Mouse (Mus musculus): ENCODE measurements around the gene Tmem164. TPM values are rescaled to one million over a fixed set of nuclear protein-coding genes. Genes with fewer than 3 reads are reported as not detected.

Tmem164 gene
- polyA plus RNA-seq, 1 experiment from 2014 or later = 53.4 TPM

DNA sequence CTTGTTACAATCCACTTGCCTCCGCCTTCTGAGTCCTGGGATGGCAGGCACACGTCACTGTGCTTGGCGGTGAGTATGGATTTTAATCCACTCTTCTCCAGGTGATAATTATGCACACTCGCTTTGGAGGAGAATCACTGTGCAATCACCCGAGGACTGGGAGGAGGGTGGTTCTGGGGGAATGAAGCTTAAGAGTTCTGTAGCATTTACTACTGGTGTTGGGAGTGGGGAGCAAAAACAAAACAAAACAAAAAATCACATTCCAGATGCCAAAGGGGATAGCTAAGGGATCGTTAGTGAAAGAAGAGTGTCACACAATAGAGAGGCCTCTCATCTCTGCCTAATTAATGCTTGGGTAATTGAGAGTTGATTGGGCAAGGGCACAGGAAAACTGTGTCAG, 46.6 kb downstream of the Tmem164 start:
- no peaks in the 10 kb centered on the region for H3K36me3 ChIP-seq
- no peak overlapping the region for H3K27ac ChIP-seq (replicated peaks)
- no peak overlapping the region for H3K4me3 ChIP-seq
- 74% methylated on average over 6 of the region's 6 CpGs for WGBS
- peaks cover 98% of the 10 kb centered on the region for H3K27me3 ChIP-seq (ENCODE audit: low read depth, poor library complexity, severe bottlenecking)
- peaks cover 19% of the 10 kb centered on the region for H3K4me1 ChIP-seq
- no peaks in the 10 kb centered on the region for H3K9me3 ChIP-seq (replicated peaks)
- DNase-seq (ENCODE audit: low spot score) = no peak

GRCm38 (mm10) chrX:142729040-142729439, 47.8 kb downstream of the Tmem164 start:
- Histone ChIP-seq H3K9me3 (replicated peaks) (no peaks in the 10 kb centered on the region), H3K36me3 (no peaks in the 10 kb centered on the region), H3K4me1 (peaks cover 19% of the 10 kb centered on the region), H3K27me3 (ENCODE audit: low read depth, poor library complexity, severe bottlenecking) (peaks cover 98% of the 10 kb centered on the region), H3K27ac (replicated peaks) (no peak overlapping the region), H3K4me3 (no peak overlapping the region)
- DNase-seq (ENCODE audit: low spot score) = no peak
- WGBS = 96% methylated on average over 1 of the region's 1 CpGs

- Histone ChIP-seq H3K27me3 (ENCODE audit: low read depth, poor library complexity, severe bottlenecking) (peaks cover 98% of the 10 kb centered on the region), H3K4me1 (peaks cover 19% of the 10 kb centered on the region), H3K9me3 (replicated peaks) (no peaks in the 10 kb centered on the region), H3K27ac (replicated peaks) (no peak overlapping the region), H3K4me3 (no peak overlapping the region), H3K36me3 (0 out of 2 replicates have a peak, but pooled peaks cover under 1% of the 10 kb centered on the region)
- 79% methylated on average over 2 of the region's 2 CpGs for WGBS
- no peak for DNase-seq (ENCODE audit: low spot score)
These were observed 48.3 kb downstream of the Tmem164 start for GRCm38 (mm10) chrX:142729482-142729881.

DNA sequence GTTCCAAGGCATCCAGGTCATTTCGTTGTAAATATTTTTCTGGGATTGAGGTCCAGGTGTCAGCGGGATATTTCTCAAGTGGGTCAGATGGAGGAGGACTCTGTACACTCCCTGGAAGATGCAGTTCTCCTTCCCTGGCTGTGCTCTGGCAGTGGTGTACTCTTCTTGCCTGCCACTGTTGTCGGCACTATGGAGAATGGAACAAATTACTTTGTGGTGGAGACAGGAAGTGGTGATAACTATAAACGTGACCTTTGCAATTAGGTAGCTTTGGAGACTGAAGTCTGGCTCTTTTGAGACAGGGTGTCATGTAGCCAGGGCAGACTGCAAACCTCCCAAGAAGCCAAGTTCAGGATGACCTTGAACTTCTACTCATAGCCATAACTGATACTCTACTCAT, 55.9 kb downstream of the Tmem164 start:
- WGBS = 86% methylated on average over 4 of the region's 4 CpGs

GRCm38 (mm10) chrX:142737719-142738118, 56.5 kb downstream of the Tmem164 start:
- no peak overlapping the region for H3K27ac ChIP-seq (replicated peaks)
- no peaks in the 10 kb centered on the region for H3K4me1 ChIP-seq
- 0 out of 2 replicates have a peak, but pooled peaks cover 2% of the 10 kb centered on the region for H3K36me3 ChIP-seq
- DNase-seq (ENCODE audit: low spot score) = no peak
- H3K4me3 ChIP-seq = no peak overlapping the region
- no peaks in the 10 kb centered on the region for H3K9me3 ChIP-seq (replicated peaks)
- 84% methylated on average over 6 of the region's 6 CpGs for WGBS
- H3K27me3 ChIP-seq (ENCODE audit: low read depth, poor library complexity, severe bottlenecking) = peaks cover 82% of the 10 kb centered on the region

More for the DNA sequence above, 55.9 kb downstream of the Tmem164 start:
- no peak overlapping the region for H3K4me3 ChIP-seq
- peaks cover 5% of the 10 kb centered on the region for H3K4me1 ChIP-seq
- H3K27ac ChIP-seq (replicated peaks) = no peak overlapping the region
- DNase-seq (ENCODE audit: low spot score) = no peak
- H3K9me3 ChIP-seq (replicated peaks) = no peaks in the 10 kb centered on the region
- peaks cover 88% of the 10 kb centered on the region for H3K27me3 ChIP-seq (ENCODE audit: low read depth, poor library complexity, severe bottlenecking)
- 0 out of 2 replicates have a peak, but pooled peaks cover 2% of the 10 kb centered on the region for H3K36me3 ChIP-seq

DNA sequence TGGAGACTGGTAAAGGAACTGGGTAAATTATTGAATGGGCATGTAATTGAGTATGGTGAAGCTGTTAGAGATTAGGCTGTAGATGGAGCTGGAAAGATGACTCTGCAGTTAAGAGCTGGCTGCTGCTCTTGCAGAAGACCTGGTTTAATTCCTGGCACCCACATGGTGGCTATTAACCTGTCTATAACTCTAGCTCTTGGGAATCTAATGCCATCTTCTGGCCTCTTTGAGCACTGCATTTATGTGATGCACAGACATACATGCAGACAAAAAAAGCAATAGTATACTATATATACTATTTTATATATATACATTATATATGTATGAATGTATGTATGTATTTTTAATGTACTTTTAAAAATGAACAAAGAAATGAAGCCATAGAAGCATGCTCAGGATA, 66.2 kb downstream of the Tmem164 start:
- H3K27me3 ChIP-seq (ENCODE audit: low read depth, poor library complexity, severe bottlenecking) = peaks cover 63% of the 10 kb centered on the region

DNA sequence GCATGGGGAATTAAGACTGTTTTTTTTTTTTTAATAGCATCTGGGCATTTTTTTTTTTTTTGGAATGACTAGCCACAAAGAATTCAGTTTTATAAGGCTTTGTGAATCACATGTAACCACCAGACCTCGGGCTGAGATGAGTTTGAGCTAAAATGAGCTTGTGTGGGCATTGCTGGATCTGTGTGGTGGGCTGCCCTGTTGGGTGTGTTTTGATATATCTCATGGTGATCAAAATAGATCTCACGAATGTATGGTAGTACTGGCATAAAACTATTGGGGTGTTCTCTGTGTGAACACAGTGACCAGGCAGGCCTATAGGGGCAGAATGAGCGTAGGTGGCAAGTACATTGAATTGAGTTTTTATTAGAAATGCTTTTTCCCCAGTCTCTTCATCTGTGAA, 67.4 kb downstream of the Tmem164 start:
- Histone ChIP-seq H3K27me3 (ENCODE audit: low read depth, poor library complexity, severe bottlenecking) (peaks cover 74% of the 10 kb centered on the region), H3K36me3 (peaks cover 5% of the 10 kb centered on the region; the same call in 1 of the 2 replicates), H3K4me1 (0 out of 2 replicates have a peak, but pooled peaks cover 8% of the 10 kb centered on the region), H3K4me3 (no peak overlapping the region), H3K9me3 (replicated peaks) (no peaks in the 10 kb centered on the region), H3K27ac (replicated peaks) (no peak overlapping the region)
- 82% methylated on average over 3 of the region's 3 CpGs for WGBS
- no peak for DNase-seq (ENCODE audit: low spot score)

More for the DNA sequence above, 66.2 kb downstream of the Tmem164 start:
- Histone ChIP-seq H3K27ac (replicated peaks) (no peak overlapping the region), H3K4me3 (no peak overlapping the region), H3K36me3 (peaks cover 5% of the 10 kb centered on the region; the same call in 1 of the 2 replicates), H3K9me3 (replicated peaks) (no peaks in the 10 kb centered on the region), H3K4me1 (0 out of 2 replicates have a peak, but pooled peaks cover 8% of the 10 kb centered on the region)
- no peak for DNase-seq (ENCODE audit: low spot score)

GRCm38 (mm10) chrX:142750775-142751174, 69.6 kb downstream of the Tmem164 start:
- Histone ChIP-seq H3K9me3 (replicated peaks) (no peaks in the 10 kb centered on the region), H3K4me1 (0 out of 2 replicates have a peak, but pooled peaks cover 8% of the 10 kb centered on the region), H3K27me3 (ENCODE audit: low read depth, poor library complexity, severe bottlenecking) (peaks cover 67% of the 10 kb centered on the region), H3K36me3 (peaks cover 8% of the 10 kb centered on the region; the same call in 1 of the 2 replicates), H3K4me3 (no peak overlapping the region), H3K27ac (replicated peaks) (no peak overlapping the region)
- WGBS = 61% methylated on average over 4 of the region's 4 CpGs
- no peak for DNase-seq (ENCODE audit: low spot score)

- H3K36me3 ChIP-seq = peaks cover 7% of the 10 kb centered on the region; the same call in 1 of the 2 replicates
These were observed 74.3 kb downstream of the Tmem164 start for GRCm38 (mm10) chrX:142755542-142755941.

GRCm38 (mm10) chrX:142760415-142760814, 79.2 kb downstream of the Tmem164 start:
- H3K27me3 ChIP-seq (ENCODE audit: low read depth, poor library complexity, severe bottlenecking) = peaks cover 88% of the 10 kb centered on the region
- H3K4me1 ChIP-seq = no peaks in the 10 kb centered on the region
- H3K4me3 ChIP-seq = no peak overlapping the region
- H3K27ac ChIP-seq (replicated peaks) = no peak overlapping the region
- DNase-seq (ENCODE audit: low spot score) = no peak
- WGBS = 87% methylated on average over 6 of the region's 6 CpGs
- peaks cover 7% of the 10 kb centered on the region; the same call in 1 of the 2 replicates for H3K36me3 ChIP-seq
- no peaks in the 10 kb centered on the region for H3K9me3 ChIP-seq (replicated peaks)

More at GRCm38 (mm10) chrX:142755542-142755941, 74.3 kb downstream of the Tmem164 start:
- no peaks in the 10 kb centered on the region for H3K9me3 ChIP-seq (replicated peaks)
- DNase-seq (ENCODE audit: low spot score) = no peak
- WGBS = 84% methylated on average over 6 of the region's 6 CpGs
- H3K27ac ChIP-seq (replicated peaks) = no peak overlapping the region
- peaks cover 81% of the 10 kb centered on the region for H3K27me3 ChIP-seq (ENCODE audit: low read depth, poor library complexity, severe bottlenecking)
- no peak overlapping the region for H3K4me3 ChIP-seq
- 0 out of 2 replicates have a peak, but pooled peaks cover 6% of the 10 kb centered on the region for H3K4me1 ChIP-seq

GRCm38 (mm10) chrX:142763337-142763736, 82.1 kb downstream of the Tmem164 start:
- DNase-seq (ENCODE audit: low spot score) = no peak
- Histone ChIP-seq H3K27ac (replicated peaks) (no peak overlapping the region), H3K27me3 (ENCODE audit: low read depth, poor library complexity, severe bottlenecking) (peaks cover 85% of the 10 kb centered on the region), H3K9me3 (replicated peaks) (no peaks in the 10 kb centered on the region), H3K4me3 (no peak overlapping the region), H3K4me1 (no peaks in the 10 kb centered on the region), H3K36me3 (no peaks in the 10 kb centered on the region)
- 90% methylated on average over 6 of the region's 7 CpGs for WGBS

DNA sequence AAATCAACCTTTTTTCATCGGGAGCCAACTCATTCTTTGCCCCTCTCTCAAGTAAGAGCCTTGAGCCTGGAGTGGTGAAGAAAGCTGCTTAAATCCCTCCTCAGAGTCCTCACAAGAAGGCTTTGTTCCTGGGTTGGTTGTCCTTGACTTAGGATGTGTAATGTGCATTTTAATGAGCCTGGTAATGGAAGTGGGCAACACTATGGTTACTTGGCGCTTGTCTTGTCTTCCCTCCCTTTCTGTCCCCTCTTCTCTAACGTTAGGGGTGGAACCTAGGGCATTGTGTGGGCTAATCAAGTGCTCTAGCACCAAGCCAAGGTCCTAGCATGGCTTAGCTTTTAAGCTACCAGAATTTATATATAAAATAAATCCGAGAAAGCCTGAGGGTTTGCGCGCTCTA, 88.5 kb downstream of the Tmem164 start:
- H3K9me3 ChIP-seq (replicated peaks) = no peaks in the 10 kb centered on the region
- H3K4me1 ChIP-seq = no peaks in the 10 kb centered on the region
- 86% methylated on average over 6 of the region's 6 CpGs for WGBS
- DNase-seq (ENCODE audit: low spot score) = no peak
- H3K4me3 ChIP-seq = no peak overlapping the region
- peaks cover 83% of the 10 kb centered on the region for H3K27me3 ChIP-seq (ENCODE audit: low read depth, poor library complexity, severe bottlenecking)
- no peak overlapping the region for H3K27ac ChIP-seq (replicated peaks)
- peaks cover 27% of the 10 kb centered on the region; the same call in 1 of the 2 replicates for H3K36me3 ChIP-seq

- WGBS = 85% methylated on average over 4 of the region's 4 CpGs
- H3K27me3 ChIP-seq (ENCODE audit: low read depth, poor library complexity, severe bottlenecking) = peaks cover 95% of the 10 kb centered on the region
- 0 out of 2 replicates have a peak, but pooled peaks cover 3% of the 10 kb centered on the region for H3K4me1 ChIP-seq
- H3K9me3 ChIP-seq (replicated peaks) = no peaks in the 10 kb centered on the region
- H3K27ac ChIP-seq (replicated peaks) = no peak overlapping the region
- no peak overlapping the region for H3K4me3 ChIP-seq
- no peak for DNase-seq (ENCODE audit: low spot score)
- H3K36me3 ChIP-seq = peaks cover 35% of the 10 kb centered on the region
These were observed 92.5 kb downstream of the Tmem164 start for GRCm38 (mm10) chrX:142773658-142774057.
